Mouse (Mus musculus): Measurements from ENCODE around the gene Il31ra.
"Not testable (repeated sequence)": the region's sequence is repeated elsewhere in the genome, so short reads cannot be mapped to it uniquely, and the experiment has no call there.

The Il31ra gene

DNA sequence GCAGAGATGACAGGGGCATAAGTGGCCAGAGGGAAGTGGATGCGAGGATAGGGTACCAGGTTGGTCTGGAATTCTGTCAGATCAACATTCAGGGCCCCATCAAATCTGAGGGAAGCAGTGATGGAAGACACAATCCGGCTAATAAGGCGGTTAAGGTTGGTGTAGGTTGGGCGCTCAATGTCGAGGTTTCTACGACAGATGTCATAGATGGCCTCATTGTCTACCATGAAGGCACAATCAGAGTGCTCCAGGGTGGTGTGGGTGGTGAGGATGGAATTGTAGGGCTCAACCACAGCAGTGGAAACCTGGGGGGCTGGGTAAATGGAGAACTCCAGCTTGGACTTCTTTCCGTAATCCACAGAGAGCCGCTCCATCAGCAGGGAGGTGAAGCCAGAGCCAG, at the start of gene Il31ra:
TSS of gene Il31ra (minus strand) at position 101 of the 400 bp plus-strand sequence.
- DNase-seq (ENCODE audit: extremely low read depth, insufficient read length, low spot score), result not testable (repeated sequence)

DNA sequence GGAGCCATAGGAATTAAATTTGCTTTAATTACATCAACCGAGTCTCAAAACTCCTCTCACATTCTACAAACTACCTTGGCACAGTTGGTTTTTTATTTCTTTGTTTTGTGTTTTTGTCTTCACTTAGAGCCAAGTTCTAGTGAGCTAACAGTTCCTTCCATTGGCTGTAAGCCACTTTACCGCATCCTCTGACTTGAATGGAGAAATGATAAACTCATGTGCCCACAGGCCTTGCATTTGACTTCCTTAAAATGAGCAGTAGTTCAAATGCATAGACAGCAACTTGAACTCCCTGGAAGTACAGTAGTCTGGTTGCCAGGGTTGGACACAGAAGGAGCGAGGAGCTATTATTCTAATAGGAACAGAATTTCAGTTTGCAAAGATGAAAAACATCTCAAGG, 48.7 kb upstream of the Il31ra start:
- DNase-seq (ENCODE audit: extremely low read depth, insufficient read length, low spot score), result no peak

DNA sequence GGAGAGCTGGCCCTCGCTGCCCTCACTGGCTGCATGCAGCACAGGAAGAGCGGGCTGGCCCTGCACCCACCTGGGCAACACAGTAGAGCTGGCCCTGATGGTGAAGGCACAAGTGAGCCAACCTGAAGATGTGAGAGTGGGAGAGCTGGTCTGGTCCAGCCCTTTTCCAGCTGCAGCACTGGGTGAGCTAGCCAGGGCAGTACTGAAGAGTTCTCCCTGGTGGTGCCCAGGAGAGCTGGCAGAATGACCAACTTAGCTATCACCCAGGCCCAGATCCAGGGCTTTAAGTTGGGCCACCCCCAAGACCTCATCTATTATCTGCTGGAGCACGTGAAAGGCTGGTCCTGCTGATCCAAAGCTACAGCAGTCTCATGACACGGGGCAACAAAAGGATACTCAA, 45.0 kb upstream of the Il31ra start:
- DNase-seq (ENCODE audit: extremely low read depth, insufficient read length, low spot score), result no peak

DNA sequence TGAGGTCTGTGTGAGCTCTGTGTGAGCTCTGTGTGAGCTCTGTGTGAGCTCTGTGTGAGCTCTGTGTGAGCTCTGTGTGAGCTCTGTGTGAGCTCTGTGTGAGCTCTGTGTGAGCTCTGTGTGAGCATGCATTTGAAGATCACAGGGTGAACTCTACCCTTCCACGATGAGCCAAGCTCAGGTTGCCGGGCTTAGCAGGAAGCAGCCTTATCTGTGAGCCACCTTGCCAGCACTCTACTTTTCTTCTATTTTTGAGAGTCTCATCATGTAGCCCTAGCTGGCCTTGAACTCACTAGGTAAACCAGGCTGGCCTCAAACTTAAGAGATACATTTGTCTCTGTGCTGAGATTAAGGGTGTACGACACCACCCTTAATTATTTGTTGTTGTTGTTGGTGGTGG, 42.3 kb upstream of the Il31ra start:
- no peak for DNase-seq (ENCODE audit: extremely low read depth, insufficient read length, low spot score)

DNA sequence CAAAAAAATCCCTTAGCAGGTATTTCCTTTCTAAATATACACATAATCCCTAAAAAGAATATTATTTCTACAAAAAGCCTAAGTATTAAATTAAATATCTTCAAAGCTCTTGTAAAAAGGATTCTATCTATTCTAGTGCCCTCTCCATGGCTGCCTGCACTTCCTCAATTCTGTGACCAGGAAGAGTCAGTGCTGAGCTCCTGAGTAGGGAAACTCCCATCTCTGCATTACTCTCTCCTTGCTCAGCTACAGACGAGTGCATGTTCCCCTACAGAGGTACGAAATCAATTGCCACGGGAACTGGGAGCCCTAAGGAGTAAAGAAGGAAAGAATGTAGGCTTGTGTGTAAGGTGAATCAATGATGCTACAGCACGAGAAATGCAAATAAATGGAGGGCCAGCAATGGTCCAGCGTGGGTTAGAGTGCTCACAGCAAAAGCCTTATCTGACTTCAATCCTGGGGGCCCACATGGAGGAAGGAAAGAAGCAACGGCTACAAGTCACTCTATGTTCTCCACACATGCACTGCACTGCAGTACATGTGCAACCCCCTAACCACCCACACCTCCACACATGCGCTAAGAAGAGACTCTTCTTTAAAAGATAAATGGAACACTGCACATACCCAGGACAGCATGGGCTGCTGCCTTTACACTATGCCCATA, 41.1 kb upstream of the Il31ra start:
- DNase-seq (ENCODE audit: extremely low read depth, insufficient read length, low spot score), result no peak

DNA sequence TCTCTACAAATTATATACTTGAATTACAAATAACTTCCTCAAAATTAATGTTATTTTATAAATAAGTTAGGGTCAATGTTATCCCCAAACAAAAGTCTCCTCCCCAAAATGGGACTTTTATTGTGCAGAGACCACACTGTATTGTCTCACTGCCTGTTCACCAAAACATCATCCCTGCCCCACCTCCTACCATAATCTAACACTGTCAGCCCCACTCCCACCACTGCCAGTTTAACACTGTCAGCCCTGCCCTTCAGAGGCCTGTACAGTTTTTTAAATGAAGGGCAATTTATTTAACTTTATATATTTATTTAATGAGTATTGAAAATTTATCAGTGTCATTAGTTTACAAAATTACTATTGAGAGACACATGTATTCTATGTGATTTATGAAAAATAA, 31.4 kb upstream of the Il31ra start:
- no peak for DNase-seq (ENCODE audit: extremely low read depth, insufficient read length, low spot score)

DNA sequence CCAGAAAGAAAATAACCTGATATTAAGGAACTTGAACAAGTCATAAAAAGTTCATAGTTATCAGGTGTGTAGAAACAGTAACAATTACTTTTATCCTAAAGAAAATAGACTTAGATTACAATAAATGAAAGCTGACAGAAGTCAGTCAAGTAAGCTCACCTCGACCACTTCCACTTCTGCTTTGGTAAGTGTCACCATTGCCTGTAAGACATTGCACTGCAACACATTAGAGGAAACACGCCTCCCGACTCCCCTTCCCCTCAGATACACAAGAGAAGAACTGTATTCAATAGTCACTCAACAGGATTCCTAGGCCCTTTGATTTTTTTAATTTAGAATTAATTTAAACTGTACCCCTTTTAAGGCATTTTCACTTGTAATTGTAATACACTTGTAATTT, 30.5 kb upstream of the Il31ra start:
- no peak for DNase-seq (ENCODE audit: extremely low read depth, insufficient read length, low spot score)

DNA sequence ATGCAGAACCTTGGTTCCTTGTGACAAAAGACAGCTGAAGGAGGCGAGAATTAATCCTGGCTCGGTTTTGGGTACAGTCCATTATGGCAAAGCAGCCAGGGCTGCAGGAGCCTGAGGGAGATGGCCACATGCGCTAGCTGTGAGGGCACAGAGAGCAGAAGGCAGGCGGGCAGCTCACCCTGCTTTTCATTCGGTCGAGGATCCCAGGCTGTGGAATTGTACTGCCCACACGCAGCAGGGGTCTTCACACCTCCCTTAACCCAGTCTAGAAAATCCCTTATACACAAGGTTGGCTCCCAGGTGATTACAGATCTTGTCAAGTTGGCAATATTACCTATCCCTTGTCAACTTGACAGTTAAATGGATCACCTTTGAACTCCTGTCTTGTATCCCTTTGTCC, 29.5 kb upstream of the Il31ra start:
- no peak for DNase-seq (ENCODE audit: extremely low read depth, insufficient read length, low spot score)

DNA sequence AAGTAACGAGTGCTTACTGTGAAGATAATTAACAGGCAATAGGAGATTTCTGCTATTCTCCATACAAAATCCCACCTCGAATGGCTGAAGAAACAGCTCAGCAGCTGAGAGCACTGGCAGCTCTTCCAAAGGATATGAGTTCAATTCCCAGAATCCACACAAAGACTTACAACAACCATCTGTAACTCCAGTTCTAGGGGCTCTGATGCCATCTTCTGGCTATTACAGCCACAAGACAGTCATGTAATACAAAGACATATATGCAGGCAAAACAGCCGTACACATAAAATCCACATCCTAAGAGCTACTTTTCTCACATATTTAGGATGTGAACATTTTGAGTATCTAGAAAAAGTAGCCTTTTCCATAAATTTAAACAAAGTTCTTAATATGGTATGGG, 27.4 kb upstream of the Il31ra start:
- DNase-seq (ENCODE audit: extremely low read depth, insufficient read length, low spot score), result no peak

DNA sequence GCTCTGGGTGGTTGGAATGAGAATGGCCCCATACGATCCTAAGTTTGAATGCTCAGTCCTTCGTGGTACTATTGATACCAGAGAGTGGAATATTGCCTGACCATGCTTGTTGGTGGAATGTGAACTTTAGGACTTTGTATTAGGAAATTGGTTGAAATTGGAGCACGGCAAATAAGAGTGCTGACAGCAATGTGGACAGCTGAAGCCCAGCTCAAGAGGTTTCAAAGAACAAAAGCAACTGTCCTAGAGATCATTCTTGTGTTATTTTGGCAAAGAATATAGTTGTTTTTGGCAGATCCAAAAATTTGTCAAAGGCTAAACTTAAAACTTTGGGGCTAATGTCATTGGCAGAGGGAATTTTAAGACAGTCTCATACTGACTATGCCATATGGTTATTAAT, 14.4 kb upstream of the Il31ra start:
- no peak for DNase-seq (ENCODE audit: extremely low read depth, insufficient read length, low spot score)

DNA sequence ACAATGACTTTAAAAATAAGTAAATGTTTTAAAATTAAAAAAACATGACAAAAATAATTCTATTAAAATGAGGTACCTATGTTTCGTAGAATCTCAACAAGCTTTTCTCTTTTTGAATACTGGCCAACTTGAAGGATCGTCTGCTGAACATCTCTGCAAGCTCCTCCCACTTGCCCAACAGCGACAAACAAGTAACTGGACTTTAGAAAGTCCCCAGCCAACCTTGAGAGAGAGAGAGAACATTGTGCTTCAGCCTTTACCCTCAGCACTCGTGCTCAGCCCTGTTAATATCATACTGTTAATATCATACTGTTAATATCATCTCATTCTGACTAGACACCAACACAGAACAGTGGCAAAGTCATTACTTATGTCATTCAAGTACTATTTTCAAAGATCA, 10.3 kb upstream of the Il31ra start:
- DNase-seq (ENCODE audit: extremely low read depth, insufficient read length, low spot score), result no peak

DNA sequence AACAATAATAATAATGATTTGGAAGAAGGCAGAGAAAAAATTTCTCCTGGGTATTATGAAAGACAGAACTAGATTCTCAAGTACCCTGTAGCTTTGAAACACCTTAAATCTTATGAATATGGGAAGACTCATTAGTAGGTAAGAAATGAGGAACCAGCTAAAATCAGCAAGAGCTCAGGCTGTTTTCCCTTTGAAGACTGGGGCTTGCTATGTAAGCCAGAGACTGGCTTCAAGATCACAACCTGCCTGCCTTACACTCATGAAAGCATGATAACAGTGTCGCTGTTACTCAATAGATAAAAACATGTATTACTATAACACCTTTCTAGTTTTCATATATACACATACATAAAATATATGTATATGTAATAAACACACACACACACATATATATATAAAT, 9.7 kb upstream of the Il31ra start:
- DNase-seq (ENCODE audit: extremely low read depth, insufficient read length, low spot score), result no peak

DNA sequence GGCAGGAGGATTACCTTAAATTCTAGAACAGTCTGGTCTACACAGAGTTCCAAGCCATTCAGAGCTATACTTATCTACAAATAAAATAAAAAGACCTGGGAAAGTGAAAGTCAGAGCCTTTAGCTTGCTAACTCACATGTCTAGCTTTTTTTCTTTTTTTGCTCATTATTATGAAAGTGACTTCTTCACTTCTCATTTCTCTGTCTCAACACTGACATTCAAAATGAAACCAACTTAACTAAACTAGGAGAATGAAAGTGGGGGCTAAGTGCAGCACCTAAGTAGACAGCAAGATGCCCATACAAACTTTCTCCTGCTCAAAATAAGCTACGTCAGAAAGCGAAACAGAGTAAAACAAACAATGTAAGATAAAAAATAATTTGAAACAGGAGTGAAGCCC, 8.4 kb upstream of the Il31ra start:
- DNase-seq (ENCODE audit: extremely low read depth, insufficient read length, low spot score), result no peak

DNA sequence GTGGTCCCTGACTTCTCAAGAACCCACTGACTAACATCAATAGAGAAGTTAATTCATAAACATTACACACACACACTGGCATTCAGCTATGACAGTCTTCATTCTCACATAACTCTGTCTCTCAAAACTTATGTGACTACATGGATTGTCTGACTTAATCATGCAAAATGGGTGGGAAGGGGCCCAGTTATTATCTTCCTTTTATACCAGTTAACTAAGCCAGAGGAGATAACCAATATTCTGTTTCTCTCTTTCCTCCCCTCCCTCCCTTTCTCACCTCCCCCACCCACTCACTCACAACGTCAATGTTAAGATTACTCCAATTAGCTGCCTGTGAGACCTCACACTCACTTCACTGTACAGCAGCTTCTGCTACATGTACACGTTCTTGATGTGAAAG, 3.9 kb downstream of the Il31ra start:
- DNase-seq (ENCODE audit: extremely low read depth, insufficient read length, low spot score), result no peak

DNA sequence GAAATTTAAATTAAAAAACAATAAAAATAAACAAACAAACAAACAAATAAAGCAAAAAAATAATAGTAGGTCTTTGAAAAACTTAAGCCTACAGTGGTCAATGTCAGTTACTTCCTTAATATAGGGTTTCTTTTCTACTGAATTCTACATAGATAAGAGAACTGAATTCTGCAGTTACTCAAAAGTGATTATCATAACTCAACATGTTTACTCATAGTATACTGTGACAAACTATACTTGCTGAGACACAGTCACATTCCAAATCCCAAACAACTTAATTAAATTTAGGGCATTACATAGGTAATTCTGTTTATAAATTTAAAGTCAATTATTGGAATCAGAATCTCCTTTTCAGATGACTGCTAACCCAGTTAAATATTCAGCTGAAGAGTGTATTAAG, 4.5 kb downstream of the Il31ra start:
- no peak for DNase-seq (ENCODE audit: extremely low read depth, insufficient read length, low spot score)

DNA sequence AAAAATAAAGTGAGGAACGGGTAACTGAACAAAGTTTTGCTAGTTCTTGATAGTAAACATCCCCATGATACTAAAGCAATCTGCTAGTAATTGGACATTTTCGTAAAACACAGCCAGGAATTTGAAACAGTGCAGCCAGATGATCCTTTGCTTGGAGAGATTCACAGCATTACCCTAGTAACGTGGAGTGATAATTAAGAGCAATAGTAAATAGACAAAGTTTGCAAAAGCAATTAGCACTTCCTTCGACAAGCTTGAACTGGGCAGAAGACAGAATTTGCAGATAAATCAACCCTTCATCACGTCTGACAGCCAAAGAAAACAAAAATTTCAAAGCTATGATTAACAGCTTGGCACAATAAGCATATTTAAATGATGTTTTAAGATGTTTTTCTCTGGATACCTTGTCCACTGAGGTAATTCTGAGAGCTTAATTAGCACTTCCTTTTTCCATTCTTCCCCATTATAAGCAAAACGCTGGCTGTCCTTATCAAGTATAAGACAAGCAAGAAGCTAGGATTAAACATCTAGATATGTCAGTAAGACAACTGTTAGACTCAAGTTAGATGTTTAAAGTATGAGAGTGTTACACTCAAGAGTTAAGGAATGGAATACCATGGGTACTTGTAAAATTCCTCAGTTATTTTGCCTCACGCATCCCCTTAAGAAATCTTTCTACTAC, 9.5 kb downstream of the Il31ra start:
- DNase-seq (ENCODE audit: extremely low read depth, insufficient read length, low spot score), result no peak

DNA sequence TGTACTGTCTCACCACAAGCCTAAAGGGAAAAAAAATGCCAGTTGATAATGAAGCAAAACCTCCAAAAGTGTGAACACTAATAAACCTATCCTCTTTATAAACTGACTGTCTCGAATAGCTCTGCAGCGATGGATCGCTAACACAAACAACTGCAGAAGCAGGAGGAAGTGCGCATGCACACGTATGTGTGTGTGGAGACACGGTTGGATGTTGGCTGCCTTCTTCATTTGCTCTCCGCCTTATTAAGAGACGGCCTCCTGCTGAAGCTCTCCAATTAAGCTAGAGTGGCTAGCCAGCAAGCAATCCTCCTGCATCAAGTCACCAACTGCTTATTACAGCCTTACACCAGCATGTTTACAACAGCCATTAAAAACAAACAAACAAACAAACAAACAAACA, 11.9 kb downstream of the Il31ra start:
- DNase-seq (ENCODE audit: extremely low read depth, insufficient read length, low spot score), result no peak

DNA sequence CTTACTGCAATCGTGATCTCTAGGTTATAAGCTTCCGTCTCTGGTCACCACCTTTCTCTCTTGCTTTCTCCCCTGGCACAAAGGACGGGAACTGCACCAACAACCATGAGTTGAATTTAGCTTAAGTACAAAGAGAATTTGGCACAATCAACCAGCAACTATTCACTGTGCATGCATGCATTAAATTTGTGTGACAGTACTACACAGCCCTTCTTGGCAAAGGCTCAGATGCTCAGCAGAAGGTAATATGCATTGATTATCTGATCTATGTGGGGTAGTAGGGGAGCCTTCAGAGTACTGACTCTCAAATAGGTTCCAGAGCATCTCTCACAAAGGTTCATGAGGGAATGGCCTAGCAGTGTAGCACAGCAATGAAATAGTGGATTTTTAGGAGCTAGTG, 12.4 kb downstream of the Il31ra start:
- DNase-seq (ENCODE audit: extremely low read depth, insufficient read length, low spot score), result no peak

DNA sequence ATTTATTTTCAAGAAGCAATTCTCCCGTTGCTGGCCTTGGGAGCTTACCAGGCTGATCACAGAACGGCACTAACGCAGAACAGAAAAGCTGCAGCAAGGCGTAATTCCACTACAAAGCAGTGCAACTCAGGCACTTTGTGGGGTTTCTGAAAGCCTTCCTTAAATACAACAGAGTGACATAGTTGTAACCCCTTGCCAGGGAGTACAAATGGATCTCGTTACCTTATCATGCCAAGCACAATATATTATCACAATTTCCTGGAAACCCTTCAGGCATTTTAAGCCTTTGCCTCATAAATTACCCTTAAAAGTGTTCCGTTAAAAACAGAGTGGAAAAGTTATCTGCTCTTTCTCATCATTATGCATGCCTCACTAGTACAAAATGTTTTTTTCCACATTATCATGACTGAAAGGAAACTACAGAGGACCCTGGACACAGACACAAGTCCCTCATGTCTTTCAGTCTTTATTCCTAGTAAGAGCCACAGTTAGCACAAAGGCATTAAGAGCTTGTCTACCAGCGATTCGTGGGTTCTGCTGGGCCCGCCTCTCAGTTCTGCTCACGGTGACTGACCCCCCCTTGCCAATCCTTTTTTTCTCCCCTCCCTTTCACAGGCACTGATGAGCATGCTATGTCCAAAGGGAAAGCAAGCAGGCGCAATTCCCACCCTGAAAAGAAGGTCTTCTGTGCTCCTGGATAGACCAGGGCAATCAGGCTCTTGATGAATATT, 13.4 kb downstream of the Il31ra start:
- DNase-seq (ENCODE audit: extremely low read depth, insufficient read length, low spot score), result no peak

DNA sequence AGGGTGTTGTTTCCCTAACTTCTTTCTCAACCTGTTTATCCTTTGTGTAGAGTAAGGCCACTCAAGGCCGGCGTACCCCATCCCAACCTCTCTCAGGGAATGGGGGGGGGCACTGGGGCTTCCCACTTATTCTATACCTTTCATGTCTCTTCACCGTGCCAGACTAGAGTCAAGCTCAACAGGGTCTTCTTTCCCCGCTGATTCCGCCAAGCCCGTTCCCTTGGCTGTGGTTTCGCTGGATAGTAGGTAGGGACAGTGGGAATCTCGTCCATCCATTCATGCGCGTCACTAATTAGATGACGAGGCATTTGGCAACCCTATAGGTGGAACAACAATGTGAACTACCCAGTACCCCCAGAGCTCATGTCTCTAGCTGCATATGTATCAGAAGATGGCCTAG, 16.1 kb downstream of the Il31ra start:
- DNase-seq (ENCODE audit: extremely low read depth, insufficient read length, low spot score), result not testable (repeated sequence)

DNA sequence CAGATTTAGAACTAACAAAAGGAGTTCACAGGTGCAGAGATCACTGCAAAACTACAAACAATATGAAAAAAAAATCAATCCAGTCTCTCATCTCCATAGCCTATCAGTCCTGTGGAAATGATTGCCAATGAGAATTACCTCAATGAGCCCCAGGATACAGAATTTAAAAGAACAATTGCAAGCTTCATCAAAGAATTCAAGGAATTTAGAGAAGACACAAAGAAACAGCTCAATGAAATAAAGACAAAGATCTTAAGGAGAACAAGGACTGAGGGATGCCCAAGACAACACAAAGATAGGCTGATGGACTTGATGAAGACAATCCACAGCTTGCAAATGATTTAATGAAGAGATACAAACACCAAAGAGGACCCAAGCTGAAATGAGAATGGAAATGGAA, 20.4 kb downstream of the Il31ra start:
- no peak for DNase-seq (ENCODE audit: extremely low read depth, insufficient read length, low spot score)

DNA sequence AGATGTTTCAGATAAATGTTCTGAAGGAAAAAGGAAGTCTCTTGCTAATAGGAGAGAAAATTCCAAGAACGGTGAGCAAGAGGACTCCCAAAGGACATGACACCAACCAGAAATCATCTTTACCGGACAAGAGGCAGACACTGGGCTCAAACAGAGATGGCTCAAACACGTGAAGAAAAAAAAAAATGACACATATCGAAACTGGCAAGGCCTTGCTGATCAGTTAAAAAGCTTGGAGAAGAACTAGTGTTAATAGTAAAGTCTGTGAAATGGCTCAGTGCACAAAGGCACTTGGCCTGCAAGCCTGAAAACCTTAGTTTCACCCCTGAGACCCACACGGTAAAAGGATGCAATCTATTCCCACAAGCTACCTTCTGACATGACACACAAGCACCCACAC, 23.4 kb downstream of the Il31ra start:
- no peak for DNase-seq (ENCODE audit: extremely low read depth, insufficient read length, low spot score)
